Mouse (Mus musculus): ENCODE measurements around the gene Aurkb. TPM values are rescaled to one million over a fixed set of nuclear protein-coding genes. Genes with fewer than 3 reads are reported as not detected.

Gene Aurkb
- total RNA-seq, 2 experiments from 2014 or later = 0.67 to 1.5 TPM

DNA sequence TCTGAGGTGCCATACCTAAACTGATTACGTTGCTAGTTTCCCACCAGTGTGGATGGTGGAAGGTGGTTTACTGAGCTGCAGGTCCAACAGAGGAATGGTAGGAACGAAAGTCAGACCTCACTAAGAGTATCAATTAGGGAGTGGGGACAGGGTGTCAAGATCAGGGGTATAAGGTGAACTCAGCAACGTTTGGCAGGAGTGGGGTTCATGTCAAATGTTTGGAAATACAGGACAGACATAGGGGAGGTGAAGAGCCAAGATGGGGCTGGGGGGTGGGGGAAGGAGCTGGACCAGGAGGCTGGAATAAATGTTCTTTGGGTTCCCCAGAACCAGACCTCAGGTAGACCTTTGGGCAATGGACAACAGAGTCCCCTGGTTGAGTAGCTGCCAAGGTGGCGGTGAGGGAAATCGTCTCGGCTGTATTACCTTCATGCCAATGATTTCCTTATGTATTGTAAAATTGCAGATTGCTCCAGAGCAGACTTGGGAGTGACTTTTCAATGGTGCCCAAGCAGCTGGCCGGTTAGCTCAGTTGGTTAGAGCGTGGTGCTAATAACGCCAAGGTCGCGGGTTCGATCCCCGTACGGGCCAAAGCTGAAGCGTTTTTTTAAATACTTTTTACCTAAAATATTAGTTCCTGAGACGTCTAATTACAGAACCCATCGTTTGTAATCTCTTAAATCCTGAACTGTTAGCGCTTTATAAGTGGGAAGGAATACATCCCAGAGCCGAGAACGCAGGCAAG, 8.8 kb upstream of the Aurkb start:
- DNase-seq = peak; percentile 91 to 96

DNA sequence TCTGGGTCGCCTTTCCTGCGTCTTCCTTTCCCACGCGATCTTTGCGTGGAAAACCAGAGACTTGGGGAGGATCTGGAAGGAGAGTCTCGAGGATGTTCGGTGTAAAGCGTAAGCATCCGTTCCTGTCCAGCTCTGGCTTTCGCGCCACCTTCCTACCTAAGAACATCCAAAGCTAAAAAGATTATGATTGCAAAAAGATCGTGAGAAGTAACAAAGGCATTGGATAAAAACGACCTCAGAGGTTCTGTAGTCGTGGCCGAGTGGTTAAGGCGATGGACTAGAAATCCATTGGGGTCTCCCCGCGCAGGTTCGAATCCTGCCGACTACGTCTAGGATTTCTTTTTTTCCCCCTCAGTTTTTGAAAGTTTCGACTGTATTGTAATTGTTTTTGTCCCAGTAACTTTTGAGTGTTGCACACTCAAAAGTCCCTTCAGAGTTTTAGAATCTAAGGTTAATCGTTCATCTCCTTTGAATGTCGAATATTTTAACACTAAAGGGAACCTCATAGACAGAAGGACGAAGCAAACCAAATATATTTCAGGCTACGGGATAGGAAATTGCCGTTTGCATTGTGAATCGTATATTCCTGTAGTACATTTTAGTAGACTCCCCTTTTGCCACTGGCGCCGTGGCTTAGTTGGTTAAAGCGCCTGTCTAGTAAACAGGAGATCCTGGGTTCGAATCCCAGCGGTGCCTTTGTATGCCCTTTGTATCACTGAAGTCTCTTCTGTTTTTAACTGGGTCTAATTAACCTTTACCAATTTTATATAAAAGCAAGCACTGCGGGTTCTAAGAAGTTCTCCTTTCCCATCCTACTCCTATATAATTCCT, 8.0 kb upstream of the Aurkb start:
- DNase-seq = peak; percentile 90 to 94

DNA sequence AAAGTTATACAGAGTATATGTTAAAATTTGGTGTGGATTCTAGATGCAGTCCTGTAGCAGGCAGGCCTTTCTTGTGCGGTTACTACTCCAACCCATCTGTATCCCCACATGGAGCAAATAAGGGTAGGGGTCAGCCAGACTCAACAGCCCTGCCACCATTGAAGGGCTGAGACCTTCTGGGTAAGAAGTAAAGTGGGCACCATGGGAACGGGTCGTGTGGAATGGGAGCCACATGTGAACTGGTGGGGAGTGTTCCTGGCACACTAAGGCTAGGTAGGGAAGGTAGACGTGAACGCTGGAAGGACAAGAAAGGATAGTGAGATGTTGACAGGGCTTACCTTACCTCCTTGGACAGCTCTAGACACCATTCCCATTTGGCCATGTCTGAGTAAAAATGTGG, 7.3 kb upstream of the Aurkb start:
- no peak for DNase-seq

DNA sequence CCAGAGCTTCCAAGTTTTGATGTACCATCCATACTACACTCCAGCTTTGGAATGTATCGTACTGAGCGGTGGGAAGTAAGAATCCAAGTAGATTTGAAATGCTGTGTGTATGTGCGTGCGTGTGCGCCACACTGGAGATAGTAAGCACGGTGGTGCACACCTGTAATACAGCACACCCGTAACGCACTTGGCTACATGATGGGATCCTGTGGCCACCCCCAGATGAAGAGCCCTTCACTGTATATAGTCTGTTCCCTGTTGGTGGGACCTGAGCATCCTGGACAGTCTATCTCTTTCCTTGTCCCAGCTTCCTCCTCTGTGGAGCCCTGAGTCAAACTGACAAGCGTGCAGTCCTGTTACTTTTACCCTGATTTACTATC, 938 bp downstream of the Aurkb start:
- DNase-seq = no peak

DNA sequence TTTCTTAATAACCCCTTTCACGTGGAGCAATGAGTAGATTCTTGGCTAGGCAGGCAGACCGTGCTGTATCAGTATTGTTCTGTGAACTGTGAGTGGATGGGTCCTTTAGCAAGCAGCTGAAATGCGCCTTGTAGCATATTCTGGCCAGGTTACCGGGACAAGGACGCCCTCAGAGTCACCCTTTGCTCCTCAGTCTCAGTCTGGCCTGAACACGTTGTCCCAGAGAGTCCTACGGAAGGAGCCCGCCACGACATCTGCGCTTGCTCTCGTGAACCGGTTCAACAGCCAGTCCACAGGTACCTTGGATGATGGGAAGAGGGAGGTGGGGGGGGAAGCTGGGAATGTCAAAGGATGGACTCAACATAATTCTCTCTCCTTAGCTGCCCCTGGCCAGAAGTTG, 2.1 kb downstream of the Aurkb start:
- no peak for DNase-seq

DNA sequence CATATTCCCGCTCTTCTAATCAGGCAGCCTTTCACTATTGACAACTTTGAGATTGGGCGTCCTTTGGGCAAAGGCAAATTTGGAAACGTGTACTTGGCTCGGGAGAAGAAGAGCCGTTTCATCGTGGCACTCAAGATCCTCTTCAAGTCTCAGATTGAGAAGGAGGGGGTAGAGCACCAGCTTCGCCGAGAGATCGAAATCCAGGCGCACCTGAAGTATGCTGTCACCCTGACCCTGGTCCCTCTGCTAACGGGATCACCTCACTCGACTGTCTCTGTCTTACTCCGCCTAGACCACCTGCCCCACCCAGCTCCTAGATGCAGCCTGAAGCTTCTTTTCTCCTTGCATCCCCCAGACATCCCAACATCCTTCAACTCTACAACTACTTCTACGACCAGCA, 2.7 kb downstream of the Aurkb start:
- no peak for DNase-seq

DNA sequence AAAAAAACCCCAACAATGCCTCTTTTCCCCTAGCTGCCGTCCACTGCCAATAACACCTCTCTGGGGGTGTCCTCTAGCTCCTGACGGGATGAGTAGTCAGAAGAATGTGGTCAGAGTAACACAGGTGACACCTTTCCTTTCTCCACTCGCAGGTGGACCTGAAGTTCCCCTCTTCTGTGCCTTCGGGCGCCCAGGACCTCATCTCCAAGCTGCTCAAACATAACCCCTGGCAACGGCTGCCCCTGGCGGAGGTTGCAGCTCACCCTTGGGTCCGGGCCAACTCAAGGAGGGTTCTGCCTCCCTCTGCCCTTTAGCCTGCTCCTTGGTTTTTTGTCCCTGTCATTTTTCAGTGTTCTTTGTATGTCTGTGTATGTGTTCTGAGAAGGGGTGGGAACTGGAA, 5.3 kb downstream of the Aurkb start:
- no peak for DNase-seq

DNA sequence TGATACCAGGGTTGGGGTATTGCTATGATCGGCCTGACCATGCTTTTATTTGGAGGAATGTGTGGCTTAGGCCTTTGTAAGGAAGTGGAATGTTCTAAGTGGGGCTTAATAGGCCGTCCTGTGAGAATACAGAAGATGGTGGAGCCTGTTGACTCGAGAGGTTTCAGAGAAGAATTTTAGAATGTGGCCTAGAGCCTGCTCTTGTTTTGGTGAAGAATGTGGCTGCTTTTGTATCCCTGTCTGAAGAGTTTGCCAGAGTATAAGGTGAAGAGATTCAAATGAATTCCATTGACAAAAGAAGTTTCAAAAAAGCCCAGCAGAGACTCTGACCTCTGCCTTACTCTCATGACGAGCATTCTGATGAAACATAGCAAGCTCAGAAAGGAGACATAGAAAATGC, 6.3 kb downstream of the Aurkb start:
- no peak for DNase-seq

DNA sequence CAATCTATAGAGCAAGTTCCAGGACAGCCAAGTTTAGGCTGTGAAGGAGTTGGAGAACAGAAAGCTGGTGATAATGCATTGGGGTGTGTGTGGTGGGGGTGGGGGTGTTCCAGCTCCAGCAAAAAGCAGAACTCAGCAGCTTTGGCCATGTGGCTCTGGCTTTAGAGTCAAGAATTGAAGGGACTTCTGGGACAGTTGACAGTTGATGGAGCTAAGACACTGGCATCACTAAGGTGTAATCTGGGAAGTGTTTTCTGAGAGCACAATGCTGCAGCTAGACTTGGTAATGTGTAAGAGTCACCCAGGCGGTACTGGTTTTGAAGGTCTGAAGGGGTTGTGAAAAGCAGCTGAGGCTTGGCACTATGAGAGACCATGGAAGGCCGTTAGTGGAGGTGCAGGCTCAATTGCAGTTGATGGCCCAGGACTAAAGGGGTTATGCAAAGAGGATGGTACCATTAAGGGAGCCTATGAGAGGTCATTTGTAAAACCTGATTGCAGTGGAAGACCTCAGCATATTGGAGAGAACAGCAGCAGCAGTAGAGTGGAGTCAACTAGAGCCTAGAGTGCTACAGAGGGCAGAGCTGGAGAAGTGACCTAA, 7.5 kb downstream of the Aurkb start:
- no peak for DNase-seq

DNA sequence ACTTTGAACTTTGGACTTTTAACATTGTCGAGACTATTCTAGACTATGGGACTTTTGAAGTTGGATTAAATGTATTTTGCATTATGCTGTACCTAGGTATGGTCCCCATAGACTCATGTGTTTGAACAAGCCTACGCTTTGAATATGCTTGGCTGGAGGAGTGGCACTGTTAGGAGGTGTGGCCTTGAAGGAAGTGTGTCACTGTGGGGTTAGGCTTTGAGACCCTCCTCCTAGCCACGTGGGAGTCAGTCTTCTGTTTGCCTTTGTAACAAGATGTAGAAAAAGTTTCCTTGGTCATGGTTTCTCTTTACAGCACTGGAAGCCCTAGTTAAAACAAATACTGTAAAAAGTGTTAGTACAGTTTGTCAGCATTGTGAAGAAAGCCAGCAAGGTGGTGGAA, 8.4 kb downstream of the Aurkb start:
- no peak for DNase-seq

DNA sequence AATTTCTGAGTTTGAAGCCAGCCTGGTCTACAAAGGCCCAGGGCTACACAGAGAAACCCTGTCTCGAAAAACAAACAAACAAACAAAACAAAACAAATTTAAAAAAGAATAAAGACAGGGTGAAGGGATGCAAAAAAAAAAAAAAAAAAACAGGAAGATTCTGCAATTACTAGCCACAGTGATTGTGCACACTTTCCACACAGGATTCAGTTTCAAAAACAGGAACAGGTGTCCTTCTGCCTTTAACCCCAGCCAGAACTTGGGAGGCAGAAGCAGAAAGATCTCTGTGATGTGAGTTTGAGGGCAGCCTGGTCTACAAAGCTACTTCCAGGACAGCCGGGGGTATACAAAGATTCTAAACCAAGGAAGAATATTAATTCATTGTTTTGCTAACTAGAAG, 12.8 kb downstream of the Aurkb start:
- DNase-seq = no peak

DNA sequence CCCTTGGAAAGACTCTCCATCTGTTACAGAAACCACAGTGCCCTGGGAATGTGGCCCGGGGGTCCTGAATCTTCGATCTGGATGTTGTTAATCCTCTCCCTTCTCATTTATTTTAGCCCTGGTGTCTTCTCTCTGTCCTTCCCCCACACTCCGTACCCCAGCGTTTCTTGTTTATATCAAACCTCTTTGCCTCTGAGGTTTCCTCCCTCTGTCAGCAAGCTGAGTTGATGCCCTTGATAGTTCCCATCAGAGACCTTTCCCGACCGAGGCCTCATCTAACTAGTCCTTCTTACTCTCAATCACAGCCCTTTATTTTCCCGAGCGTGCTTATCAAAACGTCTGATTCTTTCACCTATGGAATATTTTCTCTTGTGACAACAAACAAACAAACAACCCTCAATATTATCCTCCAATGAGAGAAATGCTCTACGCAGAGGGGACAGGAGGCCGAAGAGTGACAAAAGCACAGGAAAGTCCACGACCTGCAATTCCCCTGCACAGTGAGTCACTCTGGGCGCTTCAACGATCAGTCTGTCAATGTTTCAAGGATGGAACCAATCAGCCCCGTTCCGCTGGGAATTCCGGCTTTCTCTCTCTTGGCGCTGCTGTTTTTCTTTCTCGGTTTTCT, 13.4 kb downstream of the Aurkb start:
- no peak for DNase-seq

DNA sequence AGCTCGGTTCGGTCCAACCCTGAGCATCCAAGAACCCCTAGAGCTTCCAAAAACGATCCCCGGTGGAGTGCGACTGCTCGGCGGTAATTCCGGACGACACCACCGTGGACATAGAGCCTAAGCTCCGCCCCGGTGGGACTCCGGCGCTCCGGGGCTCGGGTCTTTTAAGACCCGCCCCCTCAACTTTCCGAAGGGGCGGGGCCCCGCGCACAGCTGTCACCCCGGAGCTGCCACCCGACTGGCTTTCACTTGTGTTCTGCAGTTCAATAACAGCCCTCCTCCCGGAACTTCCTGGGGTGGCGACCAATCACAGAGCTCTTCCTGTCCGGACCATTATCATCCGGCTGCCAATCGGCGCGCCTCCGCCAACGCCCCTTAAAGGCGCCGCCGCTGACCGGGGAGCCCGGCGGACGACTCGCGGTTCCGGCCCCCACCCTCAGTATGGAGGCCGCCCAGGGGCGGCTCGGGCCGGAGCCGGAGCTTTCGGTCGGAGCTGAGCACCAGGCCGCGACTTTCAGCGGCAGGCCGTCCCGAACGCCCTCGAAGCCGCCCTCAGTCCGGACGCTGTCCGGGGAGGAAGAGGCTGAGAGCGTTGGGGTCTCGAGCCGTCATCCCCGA, 14.0 kb downstream of the Aurkb start, which contains the start of gene Borcs6:
TSS of gene Borcs6 (plus strand) at position 361 of the 618 bp plus-strand sequence.
- DNase-seq = peak; percentile 92 to 99

DNA sequence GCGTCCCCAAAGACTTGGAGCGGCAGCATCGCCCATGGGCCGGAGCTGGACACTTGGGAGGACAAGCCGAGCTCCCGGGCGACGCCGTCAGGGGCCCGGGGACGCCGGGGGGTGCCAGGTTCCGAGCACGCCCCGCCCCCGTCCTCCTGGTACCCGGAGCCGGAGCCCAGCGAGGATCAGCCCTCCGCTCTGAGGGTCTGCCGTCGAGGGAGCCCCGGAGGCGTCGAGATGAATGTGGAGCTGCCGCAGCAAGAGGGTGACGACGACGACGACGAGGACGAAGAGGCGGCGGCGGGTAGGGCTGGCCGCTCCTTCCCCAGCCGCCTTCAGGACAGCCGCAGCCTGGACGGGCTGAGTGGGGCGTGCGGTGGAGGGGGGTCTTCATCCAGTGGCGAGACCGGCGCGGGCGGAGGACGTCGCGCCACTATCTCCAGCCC, 14.5 kb downstream of the Aurkb start:
- DNase-seq = no peak

DNA sequence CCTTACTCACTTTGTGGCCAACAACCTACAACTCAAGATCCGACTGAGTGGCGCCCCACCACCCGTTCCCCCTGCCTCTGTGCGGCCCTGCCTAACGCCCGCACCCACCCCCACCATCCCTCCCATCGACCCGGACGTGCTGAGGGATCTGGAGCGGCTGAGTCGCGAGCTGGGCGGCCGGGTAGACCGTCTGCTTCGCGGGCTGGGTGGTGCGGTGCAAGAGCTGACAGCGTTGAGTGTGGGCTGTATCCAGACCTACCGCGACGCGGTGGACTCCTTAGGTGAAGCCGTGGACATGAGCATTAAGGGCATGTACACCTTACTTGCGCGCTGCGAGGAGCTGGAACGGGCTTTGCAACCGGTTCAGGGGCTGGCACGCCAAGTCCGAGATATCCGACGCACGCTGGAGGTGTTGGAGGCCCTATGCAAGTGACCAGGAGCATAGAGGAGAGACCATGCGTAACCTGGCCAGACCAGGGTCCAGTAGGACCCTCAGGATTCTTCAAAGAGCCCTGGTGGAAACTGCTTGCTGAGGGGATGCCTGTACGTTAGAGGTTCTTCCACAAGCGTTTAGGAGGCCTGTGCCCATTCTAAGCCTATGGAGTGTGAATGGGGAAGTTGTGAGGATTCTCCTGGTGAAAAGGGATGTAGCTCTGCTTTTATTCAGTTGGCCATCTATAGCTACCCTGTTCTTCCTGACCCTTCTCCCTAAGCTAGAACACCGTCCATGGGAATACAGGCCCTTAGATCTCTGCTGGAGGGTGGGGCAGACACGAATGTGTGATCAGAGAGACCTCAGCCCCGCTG, 15.2 kb downstream of the Aurkb start:
- DNase-seq = peak; percentile 34 to 61

DNA sequence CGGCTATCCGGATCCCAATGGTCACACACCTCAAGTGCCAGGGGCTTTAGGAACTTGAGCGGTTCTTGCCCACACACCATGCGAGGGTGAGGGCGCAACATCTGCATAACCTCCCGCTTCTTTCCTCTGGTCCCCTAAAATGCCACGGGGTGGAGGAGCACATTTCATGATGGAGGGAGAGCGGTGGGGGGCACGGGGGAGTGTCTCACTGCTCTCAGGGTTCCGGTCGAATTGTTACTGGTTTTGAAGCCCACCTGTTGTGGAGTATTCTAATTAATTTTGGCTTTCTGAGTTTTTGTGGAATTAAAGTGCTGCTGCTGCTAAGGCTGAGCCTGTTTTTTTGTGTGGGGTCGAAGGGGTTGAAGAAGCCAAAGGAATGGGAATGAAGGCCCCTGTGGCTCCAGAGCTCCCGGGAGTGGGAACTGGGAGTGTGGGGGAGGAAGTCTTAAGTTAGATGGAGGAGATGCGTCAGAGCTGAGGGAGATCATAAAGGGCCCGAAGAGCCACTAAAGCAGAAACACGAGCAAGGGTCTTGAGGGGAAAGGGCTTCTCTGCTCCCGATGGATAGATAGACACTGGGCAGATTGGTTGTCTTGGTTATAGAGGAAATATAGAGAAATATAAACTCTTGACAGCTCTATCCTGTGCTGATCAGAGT, 15.9 kb downstream of the Aurkb start:
- DNase-seq = peak in 1 of 2 experiments; percentile 52

DNA sequence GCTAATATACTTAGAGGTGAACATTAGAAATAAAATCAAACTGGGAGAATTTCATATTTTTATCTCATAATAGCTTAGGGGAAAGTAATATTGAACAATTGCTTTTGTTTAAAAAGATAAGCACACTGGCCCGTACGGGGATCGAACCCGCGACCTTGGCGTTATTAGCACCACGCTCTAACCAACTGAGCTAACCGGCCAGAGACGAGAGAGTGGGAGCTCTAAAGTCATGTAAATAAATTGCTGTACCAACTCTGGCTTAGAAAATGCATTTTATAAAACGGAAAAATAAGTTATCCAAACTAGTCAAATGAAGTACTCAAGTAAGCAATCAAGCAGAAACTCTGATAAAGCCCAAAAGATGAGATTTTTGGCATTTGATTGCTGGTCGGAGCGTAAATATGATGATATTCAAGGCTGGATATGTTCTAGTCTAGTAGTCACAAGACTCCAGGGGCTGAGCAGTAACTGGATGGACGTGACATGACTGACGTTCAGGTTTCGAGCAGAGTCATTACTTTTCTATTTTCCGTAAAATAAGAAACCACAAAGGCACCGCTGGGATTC, 16.8 kb downstream of the Aurkb start:
- DNase-seq = peak; percentile 80 to 92

DNA sequence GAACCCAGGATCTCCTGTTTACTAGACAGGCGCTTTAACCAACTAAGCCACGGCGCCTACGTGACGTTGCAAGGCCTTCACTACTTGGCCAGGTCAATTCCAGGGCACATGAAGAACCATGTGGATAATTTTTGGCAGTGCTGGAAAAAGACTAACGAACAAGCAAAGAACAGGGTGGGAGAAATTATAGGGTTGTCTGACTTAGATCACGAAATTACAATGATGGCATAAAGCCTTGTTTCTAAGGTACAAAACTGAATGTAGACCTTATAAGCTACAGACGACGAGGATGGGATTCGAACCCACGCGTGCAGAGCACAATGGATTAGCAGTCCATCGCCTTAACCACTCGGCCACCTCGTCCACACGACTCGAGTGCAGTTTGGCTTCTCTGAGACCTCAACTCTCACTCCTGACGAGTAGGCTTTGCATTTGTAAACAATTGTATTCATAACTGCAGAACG, 17.3 kb downstream of the Aurkb start:
- DNase-seq = peak; percentile 94 to 99

DNA sequence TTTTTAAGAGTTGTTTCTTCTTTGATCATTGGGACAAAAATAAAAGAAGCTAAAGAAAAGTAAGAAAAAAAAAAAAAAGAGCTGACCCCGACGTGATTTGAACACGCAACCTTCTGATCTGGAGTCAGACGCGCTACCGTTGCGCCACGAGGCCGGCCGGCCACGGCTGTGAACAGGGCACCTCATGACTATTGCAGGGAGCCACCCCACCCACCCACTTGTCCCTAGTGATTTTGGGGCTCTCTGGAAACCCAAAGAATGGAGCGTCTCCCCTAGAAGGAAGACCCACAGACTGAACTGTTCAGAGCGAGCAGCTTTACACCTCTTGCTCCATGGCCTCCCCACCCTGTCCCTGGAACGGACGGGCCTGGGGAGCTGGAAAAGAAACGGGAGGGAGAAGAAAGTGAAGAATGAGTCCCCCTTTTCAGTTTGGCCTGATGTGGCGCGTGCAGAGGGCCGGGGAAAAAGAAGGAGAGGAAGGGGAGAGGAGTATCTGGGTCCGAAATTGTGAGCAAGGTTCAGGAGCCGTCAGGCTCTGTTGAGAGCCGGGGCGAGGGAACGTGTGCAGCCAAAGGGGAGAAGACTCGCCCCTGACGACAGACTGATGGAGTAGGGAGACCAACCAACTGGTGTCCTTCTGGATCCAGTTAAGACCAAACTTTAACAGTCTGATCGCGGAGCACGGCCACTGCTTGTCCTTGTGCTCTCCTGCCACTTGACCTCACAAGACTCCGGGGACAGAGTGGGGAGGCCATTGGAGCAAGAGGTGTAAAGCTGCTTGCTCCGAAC, 18.2 kb downstream of the Aurkb start:
- peak; percentile 75 to 91 for DNase-seq

Measured in heart, adult 18-20 months (tissue).